Mouse (Mus musculus): Measurements from ENCODE around the gene Toe1.

- TF ChIP-seq ZNF384 (IDR thresholded peaks at IDR 0.05; ENCODE audit: low read depth, low read length) (no peak), EP300 (IDR thresholded peaks at IDR 0.05; ENCODE audit: low read length) (no peak), HCFC1 (IDR thresholded peaks at IDR 0.05; ENCODE audit: low read depth, low read length) (no peak), MAX (IDR thresholded peaks at IDR 0.05; ENCODE audit: low read length) (no peak), ZKSCAN1 (IDR thresholded peaks at IDR 0.05; ENCODE audit: borderline replicate concordance, low read depth, low read length) (no peak), CTCF (conservative IDR thresholded peaks at IDR 0.05 in 1 of 2, IDR thresholded peaks at IDR 0.05 in 1 of 2; ENCODE audit: low read depth in 2 of 2, low read length in 2 of 2) (peak in 1 of 2 experiments; percentile 60; a peak in 2 of 4 replicates), POLR2AphosphoS2 (IDR thresholded peaks at IDR 0.05; ENCODE audit: low read depth, low read length) (no peak), TBP (conservative IDR thresholded peaks at IDR 0.05; ENCODE audit: low read depth, low read length) (no peak), RCOR1 (conservative IDR thresholded peaks at IDR 0.05; ENCODE audit: low read depth, low read length) (no peak), POLR2A (IDR thresholded peaks at IDR 0.05; ENCODE audit: low read depth, low read length) (no peak), JUND (conservative IDR thresholded peaks at IDR 0.05; ENCODE audit: low read depth, low read length) (no peak)
These were observed 13.2 kb downstream of the Toe1 start for GRCm38 (mm10) chr4:116794273-116794672.
